Mouse (Mus musculus) limb, embryonic 13.5 days (tissue): ENCODE measurements around the gene Gad1. TPM values are rescaled to one million over a fixed set of nuclear protein-coding genes. Genes with fewer than 3 reads are reported as not detected.

Experiments
- ATAC-seq: fragments of 200-750 bp; cut with Nextera tagmentation; 2 replicates; pipeline ENCODE4 v1.8.0; 2017; ENCODE audit warnings: low read depth, moderate number of reproducible peaks, moderate TSS enrichment; ENCODE audit not compliant: low FRiP score
- H3K27ac ChIP-seq: fragments of 300-500 bp; sonication (generic); 2 replicates; pipeline ENCODE4 v1.5.1; 2015; ENCODE audit warnings: inconsistent platforms, mild to moderate bottlenecking, moderate library complexity
- H3K27me3 ChIP-seq: fragments of 300-500 bp; sonication (generic); 2 replicates; pipeline ENCODE4 v1.6.1; 2015; ENCODE audit warnings: mild to moderate bottlenecking, inconsistent platforms
- H3K36me3 ChIP-seq: fragments of 300-500 bp; sonication (generic); 2 replicates; pipeline ENCODE4 v1.6.1; 2015; ENCODE audit warnings: inconsistent platforms, mild to moderate bottlenecking, moderate library complexity
- H3K4me1 ChIP-seq: fragments of 300-500 bp; sonication (generic); 2 replicates; pipeline ENCODE4 v1.6.1; 2015; ENCODE audit warnings: inconsistent platforms
- H3K4me2 ChIP-seq: fragments of 300-500 bp; sonication (generic); replicated peaks from 2 replicates; pipeline ENCODE4 v1.6.1; 2015; ENCODE audit warnings: inconsistent platforms, mild to moderate bottlenecking, moderate library complexity
- H3K4me3 ChIP-seq: fragments of 300-500 bp; sonication (generic); 2 replicates; pipeline ENCODE4 v1.5.1; 2015; ENCODE audit warnings: moderate library complexity, mild to moderate bottlenecking, inconsistent platforms
- H3K9ac ChIP-seq: fragments of 300-500 bp; sonication (generic); 2 replicates; pipeline ENCODE4 v1.6.1; 2015; ENCODE audit warnings: mild to moderate bottlenecking, inconsistent platforms
- H3K9me3 ChIP-seq: fragments of 300-500 bp; sonication (generic); 2 replicates; pipeline ENCODE4 v1.6.1; 2016; ENCODE audit warnings: inconsistent platforms
- WGBS: fragments of 180-500 bp; shearing (Covaris S2); methylation state at CpG from one replicate; pipeline ENCODE4 v1.1.7; 2015; 5-methylcytosine and 5-hydroxymethylcytosine counted together
- polyA plus RNA-seq: library from polyadenylated mRNA; unstranded; fragments of >200 nt; fragmentation: Nextera tagmentation; extraction: Ambion mirVana; gene quantifications from 2 replicates; pipeline ENCODE4 v1.2.1, GENCODE M21; 2015

The Gad1 gene
- polyA plus RNA-seq, 1 experiment from 2014 or later: 0.45 TPM

GRCm38 (mm10) chr2:70634028-70634690 is 81.3 kb downstream of the Gad1 start:
- Histone ChIP-seq H3K27ac (no peak overlapping the region), H3K4me2 (no peak overlapping the region), H3K4me3 (no peak overlapping the region), H3K27me3 (peaks cover 38% of the 10 kb centered on the region), H3K4me1 (peaks cover 13% of the 10 kb centered on the region), H3K9me3 (peaks cover 3% of the 10 kb centered on the region; the same call in 1 of the 2 replicates), H3K9ac (no peak overlapping the region), H3K36me3 (no peaks in the 10 kb centered on the region)
- ATAC-seq: no peak
- 80% methylated on average over 5 of the region's 5 CpGs for WGBS

- H3K27me3 ChIP-seq: no peaks in the 10 kb centered on the region
- no peak overlapping the region for H3K27ac ChIP-seq
- no peak overlapping the region for H3K9ac ChIP-seq
- ATAC-seq: no peak
- no peaks in the 10 kb centered on the region for H3K36me3 ChIP-seq
- no peaks in the 10 kb centered on the region for H3K9me3 ChIP-seq
- H3K4me1 ChIP-seq: peaks cover 3% of the 10 kb centered on the region; the same call in 1 of the 2 replicates
- H3K4me2 ChIP-seq: no peak overlapping the region
- no peak overlapping the region for H3K4me3 ChIP-seq
These were observed 88.1 kb downstream of the Gad1 start for GRCm38 (mm10) chr2:70640968-70641367.

- no peak for ATAC-seq
- H3K4me2 ChIP-seq: no peak overlapping the region
- H3K27me3 ChIP-seq: no peaks in the 10 kb centered on the region
- H3K9me3 ChIP-seq: no peaks in the 10 kb centered on the region
- H3K27ac ChIP-seq: no peak overlapping the region
- H3K4me3 ChIP-seq: no peak overlapping the region
- no peak overlapping the region for H3K9ac ChIP-seq
- H3K4me1 ChIP-seq: peaks cover 3% of the 10 kb centered on the region; the same call in 1 of the 2 replicates
- WGBS: 47% methylated on average over 16 of the region's 16 CpGs
- H3K36me3 ChIP-seq: no peaks in the 10 kb centered on the region
These were observed 90.2 kb downstream of the Gad1 start for GRCm38 (mm10) chr2:70642971-70643565.

GRCm38 (mm10) chr2:70645266-70645780 is 92.5 kb downstream of the Gad1 start:
- H3K4me3 ChIP-seq: no peak overlapping the region
- 56% methylated on average over 6 of the region's 6 CpGs for WGBS
- H3K9ac ChIP-seq: no peak overlapping the region
- no peak overlapping the region for H3K27ac ChIP-seq
- no peaks in the 10 kb centered on the region for H3K36me3 ChIP-seq
- H3K9me3 ChIP-seq: no peaks in the 10 kb centered on the region
- H3K4me2 ChIP-seq: no peak overlapping the region
- ATAC-seq: no peak
- no peaks in the 10 kb centered on the region for H3K27me3 ChIP-seq
- peaks cover 3% of the 10 kb centered on the region; the same call in 1 of the 2 replicates for H3K4me1 ChIP-seq

GRCm38 (mm10) chr2:70647681-70648080 is 94.8 kb downstream of the Gad1 start:
- Histone ChIP-seq H3K27ac (no peak overlapping the region), H3K9me3 (no peaks in the 10 kb centered on the region), H3K4me2 (no peak overlapping the region), H3K36me3 (no peaks in the 10 kb centered on the region), H3K4me3 (no peak overlapping the region), H3K4me1 (peaks cover 3% of the 10 kb centered on the region; the same call in 1 of the 2 replicates), H3K9ac (no peak overlapping the region), H3K27me3 (no peaks in the 10 kb centered on the region)
- WGBS: 49% methylated on average over 4 of the region's 4 CpGs
- no peak for ATAC-seq

- H3K4me3 ChIP-seq: no peak overlapping the region
- H3K36me3 ChIP-seq: no peaks in the 10 kb centered on the region
- H3K4me2 ChIP-seq: no peak overlapping the region
- H3K9me3 ChIP-seq: no peaks in the 10 kb centered on the region
- H3K9ac ChIP-seq: no peak overlapping the region
- no peak for ATAC-seq
- no peaks in the 10 kb centered on the region for H3K27me3 ChIP-seq
- no peaks in the 10 kb centered on the region for H3K4me1 ChIP-seq
- 82% methylated on average over 5 of the region's 5 CpGs for WGBS
- H3K27ac ChIP-seq: no peak overlapping the region
These were observed 95.4 kb downstream of the Gad1 start for GRCm38 (mm10) chr2:70648271-70648670.

GRCm38 (mm10) chr2:70649471-70649870 is 96.6 kb downstream of the Gad1 start:
- 85% methylated on average over 4 of the region's 4 CpGs for WGBS
- H3K9me3 ChIP-seq: no peaks in the 10 kb centered on the region
- no peaks in the 10 kb centered on the region for H3K4me1 ChIP-seq
- H3K36me3 ChIP-seq: no peaks in the 10 kb centered on the region
- no peak overlapping the region for H3K9ac ChIP-seq
- no peak overlapping the region for H3K4me2 ChIP-seq
- H3K27me3 ChIP-seq: no peaks in the 10 kb centered on the region
- no peak overlapping the region for H3K4me3 ChIP-seq
- no peak for ATAC-seq
- H3K27ac ChIP-seq: no peak overlapping the region

Other genes with a start within 250 kb of the Gad1 start
- gene Sp5, start 78.1 kb upstream of the Gad1 start, polyA plus RNA-seq: 3.2 TPM in 2 replicates
- 0.89 and 1.7 TPM in 2 replicates for gene Erich2, start 44.3 kb upstream of the Gad1 start, polyA plus RNA-seq
- gene Gorasp2, start 108.5 kb downstream of the Gad1 start, polyA plus RNA-seq: 164 and 170 TPM in 2 replicates
- gene Gm26558, start 109.0 kb downstream of the Gad1 start, polyA plus RNA-seq: 5.6 and 6.3 TPM in 2 replicates